Mouse (Mus musculus): ENCODE results near the gene Gigyf2.

DNA sequence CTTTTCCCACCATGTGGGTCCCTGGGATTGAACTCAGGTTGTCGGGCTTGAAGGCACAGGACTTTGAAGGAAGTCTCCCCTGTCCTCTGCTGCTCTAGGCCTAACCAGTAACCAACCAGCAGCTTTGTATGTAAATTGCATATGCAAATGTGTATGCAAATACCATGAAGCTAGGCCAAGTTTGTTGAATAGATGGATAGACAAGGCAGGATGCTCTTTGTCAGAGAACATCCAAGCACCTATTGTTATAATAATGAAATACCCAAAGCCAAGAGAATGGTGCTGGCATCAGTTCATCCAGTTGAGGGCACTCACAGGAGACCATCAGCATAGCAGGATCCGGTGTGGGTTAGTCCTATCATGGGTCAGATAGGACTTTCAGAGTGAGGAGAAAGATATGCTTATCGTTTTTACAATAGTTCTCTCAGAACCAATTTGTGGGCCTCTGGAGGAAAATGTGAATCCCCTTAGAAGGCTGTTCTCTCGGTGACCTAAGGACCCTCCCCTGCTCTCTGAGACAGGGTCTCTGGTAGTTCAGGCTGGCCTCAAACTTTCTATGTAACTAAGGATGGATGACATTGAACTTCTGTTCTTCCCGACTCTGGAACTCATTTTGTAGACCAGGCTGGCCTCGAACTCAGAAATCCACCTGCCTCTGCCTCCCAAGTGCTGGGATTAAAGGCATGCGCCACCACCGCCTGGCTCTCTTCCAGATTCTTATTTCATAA lies 12.8 kb upstream of the Gigyf2 start:
- TF ChIP-seq CTCF (IDR thresholded peaks at IDR 0.05; ENCODE audit: low read depth): no peak
- no peak for TF ChIP-seq EP300 (IDR thresholded peaks at IDR 0.05; ENCODE audit: low read depth)
